In genomic region chr11:113749749-113750351, GRCm38 (mm10) we compare ENCODE assay signal across 8 mouse cellular contexts. TPM values are rescaled to one million over a fixed set of nuclear protein-coding genes. Genes with fewer than 3 reads are reported as not detected.
DNase-seq lines count a peak whose midpoint lies in the region; ATAC-seq lines count a peak whose summit lies in the region.

No protein-coding gene starts in this region.

- ATAC-seq in heart, embryonic 14.5 days (ENCODE audit: insufficient number of reproducible peaks, insufficient read depth, low FRiP score, low read depth) = no peak
- ATAC-seq in forebrain, embryonic 12.5 days (ENCODE audit: low FRiP score) = peak; percentile 40
- ATAC-seq in inflammation-experienced regulatory T-cells, adult 6 months = no peak

- no peaks in the 10 kb centered on the region for H3K9me3 ChIP-seq in heart, embryonic 14.5 days (ENCODE audit: control insufficient read depth, low read length)
- H3K9me3 ChIP-seq in forebrain, embryonic 12.5 days = no peaks in the 10 kb centered on the region
- H3K9me3 ChIP-seq in limb, embryonic 10.5 days (replicated peaks) = no peaks in the 10 kb centered on the region

- WGBS in heart, embryonic 14.5 days = 15% methylated on average over 9 of the region's 9 CpGs
- 0% methylated on average over 9 of the region's 9 CpGs for WGBS in forebrain, embryonic 12.5 days
- WGBS in limb, embryonic 10.5 days = 2% methylated on average over 9 of the region's 9 CpGs

- H3K4me3 ChIP-seq in heart, embryonic 14.5 days (ENCODE audit: control insufficient read depth in 1 of 2, insufficient read depth in 1 of 2, low read depth in 1 of 2, low read length in 2 of 2) = peak overlapping the region; percentile 82 to 85
- peak overlapping the region; percentile 78 for H3K4me3 ChIP-seq in forebrain, embryonic 12.5 days (replicated peaks)
- H3K4me3 ChIP-seq in limb, embryonic 10.5 days = peak overlapping the region; percentile 96

- DNase-seq in heart, adult 18-20 months = no peak
- DNase-seq in R1 (ENCODE audit: low read depth, low spot score) = peak; percentile 51
- DNase-seq in limb, embryonic 10.5 days (ENCODE audit: low spot score) = peak; percentile 74
- peak; percentile 70 for DNase-seq in neural tube, embryonic 10.5 days (ENCODE audit: extremely low spot score, low spot score)
- DNase-seq in ovary, postnatal 10 days (ENCODE audit: low spot score) = no peak

- H3K27me3 ChIP-seq in heart, embryonic 14.5 days (ENCODE audit: control insufficient read depth, insufficient read depth, low read length) = no peaks in the 10 kb centered on the region
- H3K27me3 ChIP-seq in forebrain, embryonic 12.5 days = no peaks in the 10 kb centered on the region
- H3K27me3 ChIP-seq in limb, embryonic 10.5 days (ENCODE audit: low read depth, poor library complexity, severe bottlenecking) = no peaks in the 10 kb centered on the region

- H3K36me3 ChIP-seq in heart, embryonic 14.5 days (ENCODE audit: control insufficient read depth, insufficient read depth, low read length) = no peaks in the 10 kb centered on the region; the same call in 1 of the 2 replicates
- H3K36me3 ChIP-seq in forebrain, embryonic 12.5 days (replicated peaks) = peaks cover 18% of the 10 kb centered on the region
- peaks cover 38% of the 10 kb centered on the region for H3K36me3 ChIP-seq in limb, embryonic 10.5 days

- H3K27ac ChIP-seq in heart, embryonic 14.5 days (replicated peaks in 1 of 2; ENCODE audit: control insufficient read depth in 1 of 2, insufficient read depth in 1 of 2, low read depth in 2 of 2, low read length in 2 of 2) = peak overlapping the region; percentile 86; a peak in 3 of 4 replicates
- peak overlapping the region; percentile 96 for H3K27ac ChIP-seq in forebrain, embryonic 12.5 days
- H3K27ac ChIP-seq in limb, embryonic 10.5 days = peak overlapping the region; percentile 99

- H3K9ac ChIP-seq in heart, embryonic 14.5 days (ENCODE audit: low read length) = peak overlapping the region; percentile 91
- peak overlapping the region; percentile 90 for H3K9ac ChIP-seq in forebrain, embryonic 12.5 days

- peaks cover 36 to 48% of the 10 kb centered on the region in 2 experiments for H3K4me1 ChIP-seq in heart, embryonic 14.5 days (ENCODE audit: control insufficient read depth in 2 of 2, insufficient read depth in 2 of 2, low read length in 2 of 2)
- peaks cover 57% of the 10 kb centered on the region for H3K4me1 ChIP-seq in forebrain, embryonic 12.5 days
- peaks cover 60% of the 10 kb centered on the region for H3K4me1 ChIP-seq in limb, embryonic 10.5 days

- peak overlapping the region; percentile 96 for H3K4me2 ChIP-seq in heart, embryonic 14.5 days (ENCODE audit: low read length)
- H3K4me2 ChIP-seq in forebrain, embryonic 12.5 days = peak overlapping the region; percentile 88

RNA-seq across cellular contexts. Expression of gene Cdc42ep4, which starts 1.8 kb away (rescaled TPM):
- polyA plus RNA-seq in heart, embryonic 14.5 days (2014; fragmentation: Nextera tagmentation; extraction: Ambion mirVana) = 13.3 and 16.8 TPM in 2 replicates
- total RNA-seq in heart, adult 18-20 months (2021) = 10 to 100 TPM; 19.1 to 23.8 TPM
- polyA plus RNA-seq in forebrain, embryonic 12.5 days (2016; fragmentation: Nextera tagmentation; extraction: Ambion mirVana) = 109 and 113 TPM in 2 replicates
- 111 and 130 TPM in 2 replicates for polyA plus RNA-seq in limb, embryonic 10.5 days (2016; fragmentation: Nextera tagmentation; extraction: Ambion mirVana)
- 1 to 10 TPM; 1.2 to 2.9 (median 1.5) TPM for polyA plus RNA-seq in inflammation-experienced regulatory T-cells, adult 6 months (2017; shearing (Covaris generic))

RNA-seq across cellular contexts. Expression of gene Cpsf4l, which starts 40.0 kb away (rescaled TPM):
- 0.18 and 0.19 TPM in 2 replicates for polyA plus RNA-seq in heart, embryonic 14.5 days (2014; fragmentation: Nextera tagmentation; extraction: Ambion mirVana)
- total RNA-seq in heart, adult 18-20 months (2021) = not detected
- polyA plus RNA-seq in forebrain, embryonic 12.5 days (2016; fragmentation: Nextera tagmentation; extraction: Ambion mirVana) = 0.32 and 0.69 TPM in 2 replicates
- polyA plus RNA-seq in limb, embryonic 10.5 days (2016; fragmentation: Nextera tagmentation; extraction: Ambion mirVana) = 0.67 and 0.90 TPM in 2 replicates
- not detected for polyA plus RNA-seq in inflammation-experienced regulatory T-cells, adult 6 months (2017; shearing (Covaris generic))

Comparison
In these comparisons a context has a peak if more than half of its experiments do, and no peak if none do; other contexts are left out.
1. DNase-seq: peak in R1 (single experiment), limb, embryonic 10.5 days (single experiment) and neural tube, embryonic 10.5 days (single experiment); none in heart, adult 18-20 months (0 of 2) and ovary, postnatal 10 days (single experiment).
2. Peak in every context shown above with its lines, with median percentiles within 50 percentile points of each other: H3K27ac ChIP-seq and H3K4me3 ChIP-seq.